Mouse (Mus musculus): ENCODE results near the gene P3h2. TPM values are rescaled to one million over a fixed set of nuclear protein-coding genes. Genes with fewer than 3 reads are reported as not detected.

Gene P3h2
- polyA plus RNA-seq, 1 experiment from 2014 or later = 0.38 TPM

DNA sequence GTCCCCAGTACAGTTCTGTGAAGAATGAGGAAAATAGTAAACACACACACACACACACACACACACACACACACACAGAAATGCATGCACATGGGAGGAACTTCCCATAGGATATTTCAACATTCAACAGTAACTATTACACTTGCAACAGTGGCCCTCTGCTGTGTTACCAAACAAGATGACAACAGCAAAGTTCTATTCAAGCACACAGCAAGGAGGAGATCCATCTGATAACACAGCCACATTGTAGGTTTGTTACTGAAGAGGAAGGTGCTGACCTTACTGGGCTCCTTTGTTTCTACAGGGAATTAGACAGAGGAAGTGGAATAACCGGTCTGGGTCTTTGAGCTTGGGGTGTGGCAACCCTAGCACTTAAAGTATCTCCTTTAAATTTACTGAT, 157.5 kb downstream of the P3h2 start:
- ATAC-seq (ENCODE audit: low FRiP score, low TSS enrichment) = no peak
- Histone ChIP-seq H3K4me2 (ENCODE audit: low read length) (no peak overlapping the region), H3K9me3 (ENCODE audit: control insufficient read depth, low read length) (no peaks in the 10 kb centered on the region), H3K27me3 (ENCODE audit: control insufficient read depth, insufficient read depth, low read length) (no peaks in the 10 kb centered on the region), H3K4me3 (replicated peaks; ENCODE audit: low read depth, low read length) (no peak overlapping the region), H3K9ac (replicated peaks; ENCODE audit: low read length) (no peak overlapping the region), H3K27ac (replicated peaks; ENCODE audit: low read depth, low read length) (no peak overlapping the region), H3K36me3 (ENCODE audit: control insufficient read depth, insufficient read depth, low read length) (no peaks in the 10 kb centered on the region), H3K4me1 (ENCODE audit: control insufficient read depth, insufficient read depth, low read length) (no peaks in the 10 kb centered on the region)
- no peak for DNase-seq
- 88% methylated on average over 1 of the region's 1 CpGs for WGBS

DNA sequence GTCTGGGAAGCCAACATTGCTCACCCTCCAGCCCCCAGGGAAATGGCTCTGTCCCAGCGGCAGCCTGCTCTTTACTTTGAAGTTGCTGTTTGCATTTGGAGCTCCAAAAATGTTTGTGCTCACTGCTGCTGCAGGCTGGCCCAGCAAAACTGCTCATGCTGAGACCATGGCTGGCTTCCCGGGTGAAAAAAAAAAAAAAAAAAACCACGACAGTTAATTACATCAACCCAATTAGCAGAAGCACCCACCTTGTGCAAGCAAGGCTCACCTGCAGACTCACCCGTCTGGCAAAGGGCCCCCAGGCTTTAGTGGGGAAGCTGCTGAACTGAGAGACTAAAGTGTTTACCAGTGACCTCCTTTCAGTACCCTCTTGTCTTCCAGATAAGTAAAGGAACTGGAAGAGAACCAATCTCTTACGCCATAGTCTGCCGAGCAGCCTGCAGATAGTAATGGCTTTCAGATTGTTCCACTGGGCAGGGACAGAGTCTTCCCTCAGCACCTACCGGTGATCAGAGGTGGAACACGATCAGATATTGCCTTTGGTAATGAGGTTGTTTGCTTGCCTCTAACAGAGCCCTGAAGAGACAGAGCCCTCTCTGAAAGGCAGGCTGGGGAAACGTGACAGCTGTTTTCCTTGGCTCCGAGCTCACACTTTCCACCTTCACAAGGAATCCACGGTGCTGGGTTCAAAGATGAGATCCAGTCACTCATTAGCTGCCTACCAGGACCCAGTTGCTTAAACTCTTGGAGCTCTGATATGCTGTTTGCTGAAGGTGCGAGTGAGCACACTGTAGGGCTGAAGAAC, 160.2 kb downstream of the P3h2 start:
- Histone ChIP-seq H3K4me3 (replicated peaks; ENCODE audit: low read depth, low read length) (no peak overlapping the region), H3K9me3 (ENCODE audit: control insufficient read depth, low read length) (no peaks in the 10 kb centered on the region), H3K4me1 (ENCODE audit: control insufficient read depth, insufficient read depth, low read length) (no peaks in the 10 kb centered on the region), H3K27ac (replicated peaks; ENCODE audit: low read depth, low read length) (no peak overlapping the region), H3K27me3 (ENCODE audit: control insufficient read depth, insufficient read depth, low read length) (no peaks in the 10 kb centered on the region), H3K9ac (replicated peaks; ENCODE audit: low read length) (no peak overlapping the region), H3K36me3 (ENCODE audit: control insufficient read depth, insufficient read depth, low read length) (no peaks in the 10 kb centered on the region), H3K4me2 (ENCODE audit: low read length) (no peak overlapping the region)
- DNase-seq = no peak
- WGBS = 80% methylated on average over 12 of the region's 12 CpGs
- no peak for ATAC-seq (ENCODE audit: low FRiP score, low TSS enrichment)

DNA sequence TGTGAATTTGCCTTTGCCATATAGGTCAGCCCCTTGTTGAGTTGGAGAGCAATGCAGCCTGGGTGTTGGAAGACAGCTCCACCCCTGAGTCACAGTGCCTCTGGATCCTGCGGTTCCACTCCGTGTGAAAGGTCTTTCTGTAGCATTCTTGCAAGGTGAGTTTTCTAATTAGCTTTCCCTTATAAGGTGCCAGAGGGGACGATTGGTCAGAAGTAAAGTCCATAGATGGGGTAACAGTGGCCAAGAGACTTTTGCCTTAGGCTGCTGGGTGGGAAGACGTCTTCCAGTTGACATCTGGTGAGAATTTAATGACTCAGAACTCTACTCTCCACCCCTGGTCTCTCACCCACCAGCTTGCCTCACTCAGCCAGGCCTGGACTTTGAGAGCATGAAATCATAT, 163.3 kb downstream of the P3h2 start:
- DNase-seq = no peak
- WGBS = 78% methylated on average over 4 of the region's 4 CpGs
- Histone ChIP-seq H3K4me1 (ENCODE audit: control insufficient read depth, insufficient read depth, low read length) (no peaks in the 10 kb centered on the region), H3K4me3 (replicated peaks; ENCODE audit: low read depth, low read length) (no peak overlapping the region), H3K27ac (replicated peaks; ENCODE audit: low read depth, low read length) (no peak overlapping the region), H3K4me2 (ENCODE audit: low read length) (no peak overlapping the region), H3K9ac (replicated peaks; ENCODE audit: low read length) (no peak overlapping the region), H3K9me3 (ENCODE audit: control insufficient read depth, low read length) (no peaks in the 10 kb centered on the region), H3K36me3 (ENCODE audit: control insufficient read depth, insufficient read depth, low read length) (no peaks in the 10 kb centered on the region), H3K27me3 (ENCODE audit: control insufficient read depth, insufficient read depth, low read length) (no peaks in the 10 kb centered on the region)
- ATAC-seq (ENCODE audit: low FRiP score, low TSS enrichment) = no peak

DNA sequence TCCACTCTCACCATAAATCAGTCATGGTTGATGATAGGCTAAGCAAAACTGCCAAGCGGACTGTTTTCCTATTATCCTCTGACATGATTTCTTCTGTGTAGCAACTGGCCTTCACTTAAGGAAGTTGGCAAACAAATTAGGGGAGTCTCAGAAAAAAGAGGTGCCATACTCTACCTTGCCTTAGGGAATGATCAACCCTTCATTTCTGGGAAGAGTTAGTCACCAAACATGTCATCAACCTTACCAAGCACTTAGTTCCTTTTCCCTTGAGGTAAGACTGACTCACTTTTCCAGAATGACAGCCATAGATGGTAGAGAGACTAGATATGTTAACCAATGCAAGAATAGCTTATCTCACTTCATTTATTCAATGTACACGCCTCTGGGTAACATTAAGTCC, 171.4 kb downstream of the P3h2 start:
- WGBS = 95% methylated on average over 2 of the region's 2 CpGs
- Histone ChIP-seq H3K27me3 (ENCODE audit: control insufficient read depth, insufficient read depth, low read length) (no peaks in the 10 kb centered on the region), H3K4me1 (ENCODE audit: control insufficient read depth, insufficient read depth, low read length) (no peaks in the 10 kb centered on the region), H3K27ac (replicated peaks; ENCODE audit: low read depth, low read length) (no peak overlapping the region), H3K9me3 (ENCODE audit: control insufficient read depth, low read length) (no peaks in the 10 kb centered on the region), H3K36me3 (ENCODE audit: control insufficient read depth, insufficient read depth, low read length) (no peaks in the 10 kb centered on the region), H3K4me3 (replicated peaks; ENCODE audit: low read depth, low read length) (no peak overlapping the region), H3K4me2 (ENCODE audit: low read length) (no peak overlapping the region), H3K9ac (replicated peaks; ENCODE audit: low read length) (no peak overlapping the region)
- ATAC-seq (ENCODE audit: low FRiP score, low TSS enrichment) = no peak
- DNase-seq = no peak

DNA sequence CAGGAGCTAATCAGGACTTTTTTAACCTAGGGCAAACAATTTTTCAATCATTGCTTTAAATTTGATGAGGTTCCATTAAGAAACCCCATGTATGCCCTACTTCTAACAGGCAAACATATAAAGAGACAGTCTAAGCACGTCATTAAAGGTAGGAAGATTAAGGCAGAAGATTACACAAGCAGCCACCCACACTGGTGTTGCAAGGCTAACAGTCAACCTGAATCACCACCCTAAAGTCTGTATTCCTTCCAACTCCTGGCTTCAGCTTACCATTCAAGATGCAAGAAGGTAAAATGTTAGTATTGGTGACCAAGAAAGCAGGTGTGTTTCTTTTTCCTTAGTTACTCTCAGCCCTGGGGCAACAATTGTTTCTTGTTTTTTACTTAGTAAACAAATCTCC, 193.4 kb downstream of the P3h2 start:
- no peaks in the 10 kb centered on the region for H3K27me3 ChIP-seq (ENCODE audit: control insufficient read depth, insufficient read depth, low read length)
- H3K9me3 ChIP-seq (ENCODE audit: control insufficient read depth, low read length) = no peaks in the 10 kb centered on the region
- no peaks in the 10 kb centered on the region for H3K36me3 ChIP-seq (ENCODE audit: control insufficient read depth, insufficient read depth, low read length)
- ATAC-seq (ENCODE audit: low FRiP score, low TSS enrichment) (no peak), DNase-seq (no peak)
- 55% methylated on average over 1 of the region's 1 CpGs for WGBS
- no peak overlapping the region for H3K4me3 ChIP-seq (replicated peaks; ENCODE audit: low read depth, low read length)
- H3K4me1 ChIP-seq (ENCODE audit: control insufficient read depth, insufficient read depth, low read length) = no peaks in the 10 kb centered on the region
- H3K27ac ChIP-seq (replicated peaks; ENCODE audit: low read depth, low read length) = no peak overlapping the region
- no peak overlapping the region for H3K4me2 ChIP-seq (ENCODE audit: low read length)
- no peak overlapping the region for H3K9ac ChIP-seq (replicated peaks; ENCODE audit: low read length)

All from midbrain, embryonic 14.5 days (tissue).